Mouse (Mus musculus) layer of hippocampus, adult 11-12 months (tissue): ENCODE measurements around the gene Ndufa3.
A peak's percentile ranks its signal among the peaks of the same experiment; 100 is the strongest.

Experiments used
- DNase-seq: peaks from one replicate; pipeline ENCODE4 v3.0.0; 2022; ENCODE audit warnings: low spot score

Ndufa3 gene

DNA sequence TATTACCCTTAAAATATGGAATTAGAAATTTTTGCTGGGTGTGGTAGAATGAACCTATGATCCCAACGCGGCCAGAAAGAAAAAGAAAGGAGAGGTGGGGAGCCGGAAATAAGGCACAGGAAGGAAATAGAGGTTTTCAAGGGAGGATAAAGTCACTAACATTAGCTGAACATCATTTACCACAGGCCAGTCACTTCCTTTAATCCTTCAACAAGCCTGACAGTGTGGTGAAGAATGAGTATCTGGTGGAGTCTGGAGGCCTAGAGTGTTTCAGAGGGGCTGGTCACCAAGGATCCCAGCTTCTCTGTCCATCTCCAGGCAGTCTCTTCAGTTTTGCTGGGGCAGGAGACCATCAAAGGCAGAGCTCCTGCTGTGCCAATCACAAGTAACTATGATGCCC lies 6.7 kb upstream of the Ndufa3 start:
- DNase-seq, result no peak

DNA sequence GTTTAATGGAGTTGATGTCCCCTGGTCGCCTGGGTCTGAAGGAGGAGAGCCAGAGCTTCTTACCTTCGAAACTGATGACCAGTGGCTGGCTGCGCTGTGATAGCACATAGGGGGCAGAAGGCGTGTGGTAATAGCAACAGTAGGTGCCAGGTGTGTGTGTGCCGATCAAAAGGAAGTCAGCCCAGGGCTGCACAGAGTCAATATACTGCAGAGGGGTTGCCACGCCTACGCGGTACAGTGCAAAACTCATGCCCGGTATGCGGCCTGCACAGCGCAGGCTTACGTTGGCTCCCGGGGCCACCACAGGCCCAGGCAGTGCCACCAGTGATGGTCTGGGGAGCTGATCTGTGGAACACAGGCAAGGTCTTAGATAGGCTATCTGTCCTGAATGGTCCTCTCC lies 6.2 kb upstream of the Ndufa3 start:
- DNase-seq, result no peak

DNA sequence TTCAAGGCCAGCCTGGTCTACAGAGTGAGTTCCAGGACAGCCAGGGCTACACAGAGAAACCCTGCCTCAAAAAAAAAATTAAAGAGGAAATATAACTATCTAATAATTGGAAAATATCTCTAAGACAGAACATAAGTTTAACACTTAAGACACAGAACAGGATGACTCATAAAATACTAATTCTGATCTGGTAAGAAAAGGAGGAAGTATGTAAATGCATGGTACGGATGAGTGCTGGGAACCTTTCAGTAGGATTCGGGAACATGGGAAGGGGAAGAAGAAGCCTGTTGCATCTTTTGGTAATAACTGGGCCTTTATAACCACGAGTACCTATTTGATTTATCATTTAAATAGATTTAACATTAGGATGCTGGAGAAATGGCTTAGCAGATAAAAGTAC lies 3.2 kb upstream of the Ndufa3 start:
- DNase-seq, result no peak

DNA sequence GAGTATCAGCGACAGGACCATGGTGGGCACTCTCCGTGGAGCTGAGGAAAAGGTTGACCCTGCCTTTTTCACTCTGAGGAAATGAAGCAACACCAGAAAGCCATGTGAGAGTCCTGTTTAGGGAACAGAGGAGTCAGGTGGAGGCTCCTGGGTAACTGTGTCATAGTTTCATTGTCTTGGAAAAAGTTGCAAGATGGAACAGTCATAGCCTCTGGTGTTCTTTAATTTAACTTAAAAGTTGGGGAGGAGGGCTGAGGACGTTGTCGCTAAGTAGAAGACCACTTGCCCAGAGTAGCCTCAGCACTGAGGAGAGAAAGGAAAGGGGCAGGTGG lies 1.1 kb upstream of the Ndufa3 start, which contains the start of gene Oscar:
Oscar (minus strand) TSS at position 101 of the 332 bp plus-strand sequence.
- no peak for DNase-seq

DNA sequence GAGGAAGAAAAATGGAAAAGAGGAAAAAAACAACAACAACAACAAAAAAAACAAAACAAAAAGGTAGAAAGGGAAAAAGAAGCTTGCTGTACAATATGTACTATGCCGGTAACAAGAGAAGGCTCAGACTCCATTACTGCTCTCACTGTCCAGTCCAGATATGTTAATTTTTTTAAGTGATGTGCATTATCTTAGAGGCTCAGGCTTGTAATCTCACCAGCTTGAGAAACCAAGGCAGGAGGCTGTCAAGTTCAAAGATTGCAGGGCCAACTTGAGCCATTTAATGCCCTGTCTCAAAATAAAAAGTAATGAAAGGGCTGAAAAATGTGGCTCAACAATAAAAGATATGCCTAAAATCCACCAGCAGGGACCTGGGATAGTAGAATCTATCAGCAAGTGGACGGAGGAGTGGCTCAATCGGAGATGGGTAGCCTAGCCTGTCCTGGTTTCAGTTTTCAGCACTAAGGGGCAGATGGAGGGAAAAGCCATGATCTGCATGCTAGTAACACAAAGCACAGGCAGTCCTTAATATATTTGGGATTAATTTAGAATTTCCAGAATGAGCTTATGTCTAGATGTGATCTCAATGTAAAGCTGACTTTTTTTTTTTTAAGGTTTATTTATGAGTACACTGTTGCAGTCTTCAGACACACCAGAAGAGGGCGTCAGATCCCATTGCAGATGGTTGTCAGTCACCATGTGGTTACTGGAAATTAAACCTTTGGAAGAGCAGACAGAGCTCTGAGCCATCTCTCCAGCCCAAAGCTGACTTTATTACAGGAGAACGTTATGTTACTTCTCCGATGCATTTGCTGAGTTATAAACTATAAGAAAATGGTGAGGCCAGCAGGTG lies 558 bp upstream of the Ndufa3 start:
- DNase-seq, result no peak

DNA sequence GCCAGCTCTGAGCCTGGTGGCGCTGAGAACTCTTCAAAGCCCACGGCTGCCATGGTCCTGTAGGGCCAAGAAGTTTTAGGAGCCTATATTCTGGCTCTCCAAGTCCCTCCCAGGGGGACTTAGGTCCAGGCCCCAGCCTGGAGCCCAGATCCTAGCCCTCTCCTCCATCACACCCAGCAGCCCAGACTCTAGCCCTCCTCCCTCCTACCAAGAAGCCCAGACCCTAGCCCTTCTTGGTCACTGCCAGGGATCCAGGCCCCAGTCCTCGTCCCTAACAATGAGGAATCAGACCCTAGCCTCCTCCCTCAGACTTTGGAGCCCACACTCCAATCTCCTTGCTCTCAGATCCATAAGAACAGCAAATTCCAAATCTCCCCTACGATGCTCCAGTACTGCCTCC lies 11.9 kb downstream of the Ndufa3 start:
- DNase-seq, result no peak

DNA sequence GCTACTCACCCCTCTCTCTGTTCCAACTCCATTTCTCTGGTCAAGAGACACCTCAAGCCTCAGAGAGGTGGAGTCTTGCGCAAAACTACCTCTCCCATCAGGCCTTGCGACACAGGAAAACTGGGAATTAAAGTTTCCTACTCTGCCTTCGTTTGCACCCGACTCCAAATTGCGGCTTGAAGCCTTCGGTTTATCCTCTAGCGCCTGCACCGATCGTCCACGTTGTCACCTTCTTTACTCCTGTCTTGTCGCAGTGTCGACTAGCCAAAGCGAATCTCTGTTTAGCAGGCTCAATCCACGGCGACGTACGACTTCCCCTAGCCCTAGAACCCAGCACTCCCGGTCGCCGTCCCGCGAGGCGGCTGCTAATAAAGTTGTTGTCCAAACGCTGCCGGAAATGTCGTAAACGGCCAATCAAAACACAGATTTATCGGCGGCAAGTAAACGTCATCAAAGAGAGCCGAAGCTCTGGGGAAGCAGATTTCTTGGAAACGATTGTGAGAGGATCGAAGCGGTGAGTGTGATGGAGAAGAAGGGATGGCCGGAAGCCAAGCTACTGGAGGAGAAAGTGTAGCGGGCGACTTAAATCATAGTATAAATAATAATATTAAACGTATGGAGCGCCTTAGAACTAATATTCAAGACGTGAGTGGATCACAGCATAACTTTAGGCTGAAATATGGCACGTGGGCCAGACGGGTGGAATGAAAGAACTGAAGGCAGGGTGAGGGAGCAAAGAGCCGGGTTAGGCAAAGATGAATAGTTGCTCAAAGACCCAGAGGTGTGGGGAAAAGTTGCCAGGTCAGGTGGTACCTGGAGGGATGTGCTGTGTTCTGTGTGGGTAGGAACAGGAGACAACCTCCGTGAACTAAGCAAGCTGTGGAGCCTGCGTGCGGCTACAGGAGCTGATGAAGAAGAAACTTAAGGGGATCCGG lies 12.6 kb downstream of the Ndufa3 start, which contains the start of the genes Tfpt and Prpf31:
Tfpt (minus strand) TSS at position 387 of the 935 bp plus-strand sequence.
Prpf31 (plus strand) TSS at position 443 of the 935 bp plus-strand sequence.
- DNase-seq, result peak; percentile 94

DNA sequence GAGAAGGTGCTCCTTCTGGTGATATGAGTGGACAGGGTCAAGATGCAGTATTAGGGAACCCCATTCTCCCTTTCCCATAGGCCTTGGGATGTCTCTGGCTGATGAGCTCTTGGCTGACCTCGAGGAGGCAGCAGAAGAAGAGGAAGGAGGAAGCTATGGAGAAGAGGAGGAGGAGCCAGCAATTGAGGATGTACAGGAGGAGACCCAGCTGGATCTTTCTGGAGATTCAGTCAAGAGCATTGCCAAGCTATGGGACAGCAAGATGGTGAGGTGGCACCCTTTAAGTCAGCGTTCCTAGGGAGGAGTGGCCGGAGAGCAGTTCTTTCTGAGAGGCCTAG lies 13.3 kb downstream of the Ndufa3 start:
- DNase-seq, result no peak

DNA sequence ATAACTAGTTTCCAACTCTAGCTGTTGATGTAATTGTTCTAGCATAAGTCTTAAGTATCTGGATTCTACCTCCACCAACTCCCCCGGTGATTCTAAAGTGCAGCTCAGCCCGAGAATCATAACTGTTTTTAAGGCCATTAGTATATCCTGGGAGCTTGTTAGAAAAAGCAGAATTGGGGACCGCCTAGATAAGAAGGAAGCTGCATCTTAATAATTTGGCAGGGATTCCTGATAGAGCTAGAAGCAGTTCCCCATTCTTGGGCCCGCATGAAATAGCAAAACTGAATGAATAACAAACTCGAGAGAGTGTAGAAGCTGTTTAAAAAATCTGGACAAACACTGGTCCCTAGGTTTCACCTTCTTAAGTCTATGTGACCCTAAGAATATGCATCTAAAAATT lies 26.2 kb downstream of the Ndufa3 start:
- DNase-seq, result no peak

DNA sequence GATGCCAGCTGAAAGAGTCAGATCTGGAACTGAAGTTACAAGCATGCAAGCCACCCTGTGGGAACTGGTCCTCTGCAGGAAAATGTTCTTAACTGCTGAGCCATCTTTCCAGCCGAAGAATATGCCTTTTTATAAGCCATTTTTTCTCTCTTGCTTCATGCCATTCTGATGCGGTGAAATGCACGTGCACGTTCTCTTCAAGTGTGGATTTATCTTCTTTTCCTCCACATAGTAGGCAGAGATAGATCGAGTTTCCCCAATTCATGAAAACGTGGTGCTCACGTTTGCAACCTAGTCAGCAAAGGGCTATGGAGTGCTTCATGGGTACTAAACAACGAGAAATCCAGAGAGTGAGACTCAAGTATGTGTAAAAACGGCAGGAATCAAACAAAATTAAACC lies 26.7 kb downstream of the Ndufa3 start:
- no peak for DNase-seq

DNA sequence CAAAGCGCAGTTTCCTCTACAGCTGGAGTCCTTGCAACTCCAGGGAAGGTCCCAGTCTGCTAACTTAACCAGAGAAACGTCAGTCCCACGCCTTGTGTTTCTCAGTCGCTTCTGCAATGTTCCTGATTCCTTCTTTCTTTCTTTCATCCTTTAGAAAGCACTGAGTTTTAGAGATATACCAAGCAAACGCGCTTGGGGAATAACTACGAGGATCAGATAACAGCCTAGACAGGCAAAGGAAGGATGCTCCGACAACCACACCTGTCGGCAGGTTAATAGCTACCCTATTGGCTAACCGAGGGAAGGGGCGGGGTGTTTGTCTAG lies 27.1 kb downstream of the Ndufa3 start:
- DNase-seq, result no peak

DNA sequence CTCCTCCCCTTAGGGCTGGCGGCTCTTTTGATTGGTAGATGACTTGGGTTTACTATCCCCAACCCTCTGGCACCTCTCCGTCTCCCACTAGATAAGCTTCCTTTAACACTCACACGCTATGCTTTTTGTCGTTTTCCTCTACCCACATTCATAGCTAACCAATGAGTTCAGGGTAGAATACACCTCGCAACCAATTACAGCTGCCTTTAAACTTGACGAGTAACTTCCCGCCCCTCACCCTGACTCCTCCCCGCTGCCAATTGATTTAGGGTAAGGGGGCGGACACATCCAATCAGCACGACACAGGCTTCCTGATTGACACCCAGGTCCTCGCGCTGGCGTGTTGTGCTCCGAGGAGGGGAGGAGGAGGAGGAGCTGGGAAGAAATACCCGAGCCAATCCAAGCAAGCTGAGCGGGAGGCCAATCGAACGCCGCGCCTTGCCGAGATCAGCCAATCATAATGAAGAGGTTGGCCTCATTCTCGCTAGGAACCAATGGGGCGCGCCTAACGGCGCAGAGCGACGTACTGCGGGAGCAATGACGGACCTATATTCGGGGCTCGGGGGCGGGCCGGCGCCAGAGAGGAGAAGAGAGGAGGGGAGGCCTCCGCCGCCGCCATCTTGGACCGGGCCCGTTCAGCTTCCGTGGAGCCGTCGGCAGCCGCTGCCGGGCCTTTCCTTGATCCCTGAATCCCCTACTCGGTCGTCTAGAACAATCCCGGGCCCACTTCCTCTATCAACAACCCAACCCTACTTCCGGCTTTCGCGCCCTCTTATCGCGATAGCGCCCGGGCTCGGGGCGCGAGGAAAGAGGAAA lies 27.7 kb downstream of the Ndufa3 start, which contains the start of gene Cnot3:
Cnot3 (plus strand) TSS at position 597 of the 816 bp plus-strand sequence.
- DNase-seq, result peak; percentile 100

DNA sequence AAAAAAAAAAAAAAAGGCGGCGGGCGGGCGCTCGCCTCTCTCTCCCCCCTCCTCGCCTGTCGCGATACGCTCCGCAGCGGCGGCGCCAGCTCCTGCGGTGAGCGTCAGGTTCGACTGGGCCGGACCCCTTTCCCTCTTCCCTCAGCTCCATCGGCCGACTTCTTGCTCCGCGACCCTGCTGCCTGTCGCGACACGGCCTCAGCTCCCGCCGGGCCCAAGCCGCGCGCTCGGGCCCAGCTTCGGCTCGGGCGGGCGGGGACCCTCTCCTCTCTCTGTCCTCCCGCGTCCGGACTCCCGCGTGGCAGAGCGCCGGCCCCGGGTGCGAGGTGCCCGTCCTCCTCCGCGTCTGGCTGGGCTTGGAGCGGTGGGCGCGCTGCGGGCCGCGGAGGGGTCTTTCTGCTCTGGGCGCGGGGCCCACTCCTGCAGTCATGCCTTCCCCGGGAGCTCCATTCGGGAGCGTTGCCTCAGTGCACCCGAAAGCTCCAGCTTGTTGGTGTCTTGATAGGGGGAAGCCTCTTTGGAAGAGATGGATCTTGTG lies 28.4 kb downstream of the Ndufa3 start:
- peak; percentile 35 for DNase-seq

DNA sequence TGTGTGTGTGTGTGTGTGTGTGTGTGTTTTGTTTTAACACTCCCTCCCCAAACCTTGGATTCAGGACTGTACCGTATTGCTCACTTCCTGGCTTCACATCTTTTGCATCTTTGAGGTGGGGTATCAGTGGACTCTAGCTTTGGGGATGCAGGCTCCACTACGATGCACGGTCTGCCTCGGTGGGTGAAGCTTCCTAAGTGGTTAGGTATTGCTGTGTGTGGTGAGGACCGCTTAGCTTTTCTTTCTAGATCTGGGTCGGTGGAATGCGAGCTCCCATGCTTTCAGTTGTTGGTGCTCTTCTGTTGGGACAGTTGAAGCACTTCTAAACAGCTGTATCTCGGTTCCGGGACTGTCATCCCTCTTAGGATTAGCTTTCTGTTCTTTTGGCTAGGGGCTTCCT lies 29.0 kb downstream of the Ndufa3 start:
- DNase-seq, result no peak

DNA sequence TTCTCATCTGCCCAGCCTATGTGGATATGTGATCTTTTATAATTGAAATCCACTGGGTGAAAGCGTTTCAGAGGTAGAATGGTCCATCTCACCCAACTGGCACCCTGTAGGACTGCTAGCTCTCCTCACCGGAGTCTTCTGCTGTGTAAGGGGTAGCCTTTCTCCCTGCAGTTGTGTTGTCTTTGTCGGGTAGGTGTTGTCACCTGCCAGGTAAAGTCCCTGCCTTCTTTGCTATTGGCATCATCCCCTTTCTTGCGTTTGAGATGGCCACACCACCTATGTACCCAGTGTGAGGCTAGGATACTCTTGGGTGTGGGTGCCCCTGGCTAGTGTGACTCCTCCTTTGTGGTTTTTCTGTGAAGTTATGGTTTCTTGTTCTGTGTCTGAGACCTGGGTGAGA lies 29.5 kb downstream of the Ndufa3 start:
- no peak for DNase-seq

DNA sequence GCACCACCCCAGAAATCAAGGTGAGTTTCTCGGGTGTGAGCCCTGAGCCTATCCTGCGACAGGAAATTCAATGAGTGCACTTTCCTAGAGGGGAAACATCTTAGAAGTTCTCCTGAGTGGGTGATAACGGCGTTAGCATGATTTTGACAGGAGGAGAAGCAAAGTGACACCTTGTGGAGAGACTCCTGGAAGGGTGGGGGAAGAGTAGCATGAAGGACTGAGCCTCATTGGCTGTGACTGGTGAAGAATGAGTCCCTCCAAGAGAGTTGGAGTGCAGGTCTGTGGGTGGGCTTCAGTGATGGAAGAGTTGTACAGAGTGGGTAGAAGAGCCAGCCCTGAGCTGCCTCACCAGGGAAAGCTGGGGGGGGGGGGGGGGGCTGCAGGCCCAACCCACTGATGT lies 39.8 kb downstream of the Ndufa3 start:
- DNase-seq, result no peak

DNA sequence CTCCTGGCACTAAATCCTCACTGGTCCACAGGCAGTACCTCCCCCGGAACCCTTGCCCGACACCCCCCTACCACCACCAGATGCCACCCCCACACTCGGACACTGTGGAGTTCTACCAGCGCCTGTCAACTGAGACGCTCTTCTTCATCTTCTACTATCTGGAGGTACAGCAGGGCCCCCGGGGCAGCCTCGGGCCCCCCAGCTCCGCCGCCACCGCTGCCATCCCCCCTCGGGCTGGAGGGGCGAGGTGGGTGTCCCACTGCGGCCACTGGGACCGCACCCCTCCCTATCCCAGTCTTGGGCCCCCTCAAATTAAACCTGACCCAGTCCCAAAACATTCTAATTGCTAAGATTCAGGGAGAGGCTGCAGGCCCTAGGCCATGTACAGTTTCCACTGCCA lies 41.4 kb downstream of the Ndufa3 start:
- DNase-seq, result no peak

DNA sequence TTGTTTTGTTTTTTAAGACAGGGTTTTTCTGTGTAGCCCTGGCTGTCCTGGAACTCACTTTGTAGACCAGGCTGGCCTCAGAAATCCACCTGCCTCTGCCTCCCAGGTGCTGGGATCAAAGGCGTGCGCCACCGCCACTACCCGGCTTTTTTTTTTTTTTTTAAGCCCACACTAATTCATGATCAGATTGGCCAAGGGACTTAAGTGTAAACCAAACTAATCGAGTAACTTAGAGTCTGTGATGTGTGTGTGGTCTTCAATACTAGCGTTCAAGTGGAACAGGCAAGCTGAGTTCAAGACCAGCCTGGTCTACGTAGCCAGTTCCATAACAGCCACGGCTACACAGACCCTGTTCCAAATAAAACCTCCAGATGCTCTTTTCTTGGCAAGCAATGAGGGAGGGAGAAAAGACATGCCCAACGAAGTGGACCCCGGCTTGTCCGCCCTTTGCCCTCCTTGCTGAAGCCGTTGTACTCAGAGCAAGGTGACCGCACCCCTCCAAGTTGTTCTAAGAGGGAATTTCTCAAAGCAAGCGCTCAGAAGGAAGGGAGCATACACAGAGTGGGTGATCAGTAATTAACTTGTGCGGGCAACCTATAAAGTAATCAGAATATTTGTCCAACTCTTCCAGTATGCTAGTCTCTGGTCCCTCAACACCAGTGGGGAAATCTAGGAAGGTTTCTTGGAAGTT lies 47.5 kb downstream of the Ndufa3 start:
- no peak for DNase-seq

DNA sequence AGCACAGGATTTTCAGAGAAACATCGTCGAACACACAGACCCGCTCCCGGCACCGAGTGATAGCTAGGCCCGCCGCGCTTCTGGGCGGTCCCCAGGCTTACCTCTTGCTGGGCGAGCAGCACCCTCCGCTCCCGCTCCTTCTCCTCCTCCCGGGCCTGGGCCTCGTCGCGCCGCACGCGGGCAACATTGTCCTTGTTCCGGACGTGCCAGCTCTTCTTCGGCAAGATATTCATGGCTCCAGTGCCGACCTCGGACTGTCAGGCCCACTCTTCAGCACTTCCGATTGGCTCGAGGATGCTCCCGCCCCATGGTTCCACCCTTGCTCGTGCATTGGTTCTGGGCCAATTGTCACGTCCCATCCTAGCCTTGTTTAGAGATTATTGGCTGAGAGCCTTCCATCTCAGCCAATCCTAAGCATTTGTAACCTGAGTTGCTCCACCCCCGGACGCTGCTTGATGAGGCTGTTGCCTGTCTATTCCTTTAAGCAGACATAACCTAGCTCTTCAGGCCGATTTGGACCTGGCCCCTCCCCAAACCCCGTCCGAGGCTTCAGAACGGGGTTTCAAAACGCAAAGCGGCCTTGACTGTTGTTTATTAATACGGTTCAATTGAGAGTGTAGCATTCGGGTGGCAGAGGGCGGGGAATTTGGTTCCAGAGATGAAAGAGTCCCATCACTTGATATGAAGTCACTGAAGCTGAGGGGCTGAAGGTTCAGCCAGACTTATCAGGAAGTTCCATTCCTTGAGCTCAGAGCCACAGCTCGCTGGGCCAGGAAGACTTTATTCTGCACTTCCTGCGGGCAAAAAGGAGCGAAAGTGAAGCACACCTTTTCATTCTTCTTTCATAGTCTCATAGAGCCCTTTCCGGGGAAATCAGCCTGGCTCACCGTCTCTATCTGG lies 48.3 kb downstream of the Ndufa3 start, which contains the start of gene Leng1:
Leng1 (minus strand) TSS at position 626 of the 900 bp plus-strand sequence.
- DNase-seq, result peak; percentile 97

DNA sequence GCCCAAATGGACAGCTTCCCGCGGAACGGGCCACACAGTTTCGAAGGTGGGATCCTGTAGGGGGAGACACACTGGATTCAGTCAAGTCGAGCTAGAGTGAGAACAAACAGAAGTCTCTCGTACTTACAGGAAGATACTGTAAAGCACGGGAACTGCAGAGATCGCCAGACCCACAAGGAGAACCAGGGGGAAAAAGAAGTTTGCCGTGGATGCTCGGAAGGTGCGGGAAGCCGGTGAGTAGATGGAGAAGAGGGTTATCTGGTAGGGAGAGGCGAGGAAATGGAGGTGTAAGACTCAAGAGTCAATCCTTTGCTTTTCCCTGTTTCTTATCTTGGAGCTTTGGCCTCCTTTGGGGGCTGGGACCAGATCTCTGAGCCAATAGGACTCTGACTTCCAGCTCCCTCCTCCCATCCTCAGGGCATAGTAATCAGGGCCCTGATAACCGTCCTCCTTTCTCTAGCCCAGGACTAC lies 49.8 kb downstream of the Ndufa3 start:
- no peak for DNase-seq
